Mouse (Mus musculus) liver, embryonic 11.5 days (tissue): Measurements from ENCODE around the gene Bnc2. TPM values are rescaled to one million over a fixed set of nuclear protein-coding genes. Genes with fewer than 3 reads are reported as not detected.

Experiments
- ATAC-seq: fragments of 200-750 bp; cut with Nextera tagmentation; replicated peaks from 2 replicates; pipeline ENCODE4 v1.8.0; 2017; ENCODE audit warnings: moderate number of reproducible peaks, mild to moderate bottlenecking, moderate TSS enrichment, moderate library complexity; ENCODE audit not compliant: low FRiP score
- DNase-seq: peaks from one replicate; pipeline ENCODE4 v3.0.0-alpha.2; 2017; ENCODE audit warnings: low spot score
- H3K27ac ChIP-seq: fragments of 300-500 bp; sonication (generic); 2 replicates; pipeline ENCODE4 v1.5.1; 2014; ENCODE audit warnings: mild to moderate bottlenecking, low read depth, low read length, control low read depth
- H3K27me3 ChIP-seq: fragments of 300-500 bp; sonication (generic); replicated peaks from 2 replicates; pipeline ENCODE4 v1.6.1; 2014; ENCODE audit warnings: low read length, mixed read lengths; ENCODE audit not compliant: control insufficient read depth, insufficient read depth
- H3K36me3 ChIP-seq: fragments of 300-500 bp; sonication (generic); 2 replicates; pipeline ENCODE4 v1.6.1; 2014; ENCODE audit warnings: mild to moderate bottlenecking, low read length, moderate library complexity, mixed read lengths; ENCODE audit not compliant: control insufficient read depth, insufficient read depth
- H3K4me1 ChIP-seq: fragments of 300-500 bp; sonication (generic); replicated peaks from 2 replicates; pipeline ENCODE4 v1.6.1; 2014; ENCODE audit warnings: low read length, mixed read lengths; ENCODE audit not compliant: control insufficient read depth, insufficient read depth
- H3K4me2 ChIP-seq: fragments of 300-500 bp; sonication (generic); 2 replicates; pipeline ENCODE4 v1.6.1; 2014; ENCODE audit warnings: mild to moderate bottlenecking, control low read depth, moderate library complexity
- H3K4me3 ChIP-seq: fragments of 300-500 bp; sonication (generic); 2 replicates; pipeline ENCODE4 v1.5.1; 2014; ENCODE audit warnings: low read depth, low read length, control low read depth
- H3K9ac ChIP-seq: fragments of 300-500 bp; sonication (generic); 2 replicates; pipeline ENCODE4 v1.6.1; 2014; ENCODE audit warnings: low read depth, low read length, control low read depth
- H3K9me3 ChIP-seq: fragments of 300-500 bp; sonication (generic); 2 replicates; pipeline ENCODE4 v1.6.1; 2016; ENCODE audit warnings: low read length, inconsistent platforms, mixed read lengths; ENCODE audit not compliant: control insufficient read depth
- WGBS: fragments of 180-500 bp; shearing (Covaris S2); extraction: QIAGEN DNeasy Blood & Tissue Kit; methylation state at CpG from one replicate; pipeline ENCODE4 v1.1.7; 2014; 5-methylcytosine and 5-hydroxymethylcytosine counted together
- polyA plus RNA-seq: library from polyadenylated mRNA; unstranded; fragments of >200 nt; fragmentation: Nextera tagmentation; extraction: Ambion mirVana; gene quantifications from 2 replicates; pipeline ENCODE4 v1.2.1, GENCODE M21; 2014

Bnc2 gene
- polyA plus RNA-seq, 1 experiment from 2014 or later: 7.0 TPM

GRCm38 (mm10) chr4:84276081-84276480 lies 399.0 kb downstream of the Bnc2 start:
- H3K9ac ChIP-seq: no peak overlapping the region
- H3K27me3 ChIP-seq: no peaks in the 10 kb centered on the region
- no peaks in the 10 kb centered on the region for H3K9me3 ChIP-seq
- ATAC-seq (no peak), DNase-seq (no peak)
- H3K4me2 ChIP-seq: no peak overlapping the region
- no peak overlapping the region for H3K27ac ChIP-seq
- no peaks in the 10 kb centered on the region for H3K4me1 ChIP-seq
- 90% methylated on average over 14 of the region's 14 CpGs for WGBS
- no peaks in the 10 kb centered on the region for H3K36me3 ChIP-seq
- H3K4me3 ChIP-seq: no peak overlapping the region

- Histone ChIP-seq H3K9me3 (no peaks in the 10 kb centered on the region), H3K4me1 (no peaks in the 10 kb centered on the region), H3K27ac (no peak overlapping the region), H3K9ac (no peak overlapping the region), H3K4me3 (no peak overlapping the region), H3K36me3 (no peaks in the 10 kb centered on the region), H3K27me3 (no peaks in the 10 kb centered on the region), H3K4me2 (no peak overlapping the region)
- DNase-seq (no peak), ATAC-seq (no peak)
- WGBS: 68% methylated on average over 3 of the region's 3 CpGs
These were observed 400.9 kb downstream of the Bnc2 start for GRCm38 (mm10) chr4:84274158-84274557.

- WGBS: 78% methylated on average over 2 of the region's 2 CpGs
- no peak overlapping the region for H3K4me3 ChIP-seq
- H3K27ac ChIP-seq: no peak overlapping the region
- no peaks in the 10 kb centered on the region for H3K4me1 ChIP-seq
- H3K9ac ChIP-seq: no peak overlapping the region
- DNase-seq: no peak
- no peaks in the 10 kb centered on the region for H3K36me3 ChIP-seq
- H3K9me3 ChIP-seq: no peaks in the 10 kb centered on the region
- H3K27me3 ChIP-seq: no peaks in the 10 kb centered on the region
- H3K4me2 ChIP-seq: no peak overlapping the region
- no peak for ATAC-seq
These were observed 402.2 kb downstream of the Bnc2 start for GRCm38 (mm10) chr4:84272867-84273266.

- DNase-seq: no peak
- 78% methylated on average over 6 of the region's 6 CpGs for WGBS
- no peaks in the 10 kb centered on the region for H3K9me3 ChIP-seq
- H3K4me3 ChIP-seq: no peak overlapping the region
- no peak overlapping the region for H3K27ac ChIP-seq
- H3K36me3 ChIP-seq: no peaks in the 10 kb centered on the region
- H3K27me3 ChIP-seq: no peaks in the 10 kb centered on the region
- no peak overlapping the region for H3K9ac ChIP-seq
- no peaks in the 10 kb centered on the region for H3K4me1 ChIP-seq
- ATAC-seq: no peak
- no peak overlapping the region for H3K4me2 ChIP-seq
These were observed 405.2 kb downstream of the Bnc2 start for GRCm38 (mm10) chr4:84269845-84270244.

- 93% methylated on average over 2 of the region's 2 CpGs for WGBS
These were observed 427.7 kb downstream of the Bnc2 start for GRCm38 (mm10) chr4:84247356-84247755.

GRCm38 (mm10) chr4:84232346-84232745 lies 442.7 kb downstream of the Bnc2 start:
- no peak overlapping the region for H3K9ac ChIP-seq
- WGBS: 68% methylated on average over 7 of the region's 7 CpGs
- no peaks in the 10 kb centered on the region for H3K4me1 ChIP-seq

More at GRCm38 (mm10) chr4:84247356-84247755, 427.7 kb downstream of the Bnc2 start:
- Histone ChIP-seq H3K36me3 (no peaks in the 10 kb centered on the region), H3K27me3 (no peaks in the 10 kb centered on the region), H3K9me3 (no peaks in the 10 kb centered on the region), H3K27ac (no peak overlapping the region), H3K9ac (no peak overlapping the region), H3K4me3 (no peak overlapping the region), H3K4me1 (no peaks in the 10 kb centered on the region), H3K4me2 (no peak overlapping the region)
- DNase-seq: no peak
- ATAC-seq: no peak

GRCm38 (mm10) chr4:84231251-84231650 lies 443.8 kb downstream of the Bnc2 start:
- WGBS: 83% methylated on average over 2 of the region's 2 CpGs

More at GRCm38 (mm10) chr4:84232346-84232745, 442.7 kb downstream of the Bnc2 start:
- H3K4me2 ChIP-seq: no peak overlapping the region
- no peaks in the 10 kb centered on the region for H3K36me3 ChIP-seq
- H3K4me3 ChIP-seq: no peak overlapping the region
- no peak for DNase-seq
- ATAC-seq: no peak
- no peaks in the 10 kb centered on the region for H3K27me3 ChIP-seq
- H3K9me3 ChIP-seq: no peaks in the 10 kb centered on the region
- no peak overlapping the region for H3K27ac ChIP-seq

GRCm38 (mm10) chr4:84229189-84229960 lies 445.7 kb downstream of the Bnc2 start:
- Histone ChIP-seq H3K9me3 (no peaks in the 10 kb centered on the region), H3K27me3 (no peaks in the 10 kb centered on the region), H3K27ac (no peak overlapping the region), H3K36me3 (no peaks in the 10 kb centered on the region), H3K4me2 (no peak overlapping the region), H3K4me1 (no peaks in the 10 kb centered on the region), H3K4me3 (no peak overlapping the region), H3K9ac (no peak overlapping the region)
- no peak for DNase-seq
- no peak for ATAC-seq
- WGBS: 65% methylated on average over 10 of the region's 10 CpGs

More at GRCm38 (mm10) chr4:84231251-84231650, 443.8 kb downstream of the Bnc2 start:
- ATAC-seq: no peak
- H3K9ac ChIP-seq: no peak overlapping the region
- H3K27ac ChIP-seq: no peak overlapping the region
- H3K4me1 ChIP-seq: no peaks in the 10 kb centered on the region
- no peak overlapping the region for H3K4me2 ChIP-seq
- H3K4me3 ChIP-seq: no peak overlapping the region
- no peaks in the 10 kb centered on the region for H3K9me3 ChIP-seq
- no peak for DNase-seq
- no peaks in the 10 kb centered on the region for H3K36me3 ChIP-seq
- H3K27me3 ChIP-seq: no peaks in the 10 kb centered on the region

GRCm38 (mm10) chr4:84228551-84228950 lies 446.5 kb downstream of the Bnc2 start:
- Histone ChIP-seq H3K4me3 (no peak overlapping the region), H3K4me2 (no peak overlapping the region), H3K9ac (no peak overlapping the region), H3K4me1 (no peaks in the 10 kb centered on the region), H3K27ac (no peak overlapping the region), H3K9me3 (no peaks in the 10 kb centered on the region), H3K27me3 (no peaks in the 10 kb centered on the region), H3K36me3 (no peaks in the 10 kb centered on the region)
- ATAC-seq (no peak), DNase-seq (no peak)
- WGBS: 88% methylated on average over 5 of the region's 5 CpGs
